Mouse (Mus musculus) kidney, postnatal 0 days (tissue): ENCODE data around the gene Phf21a. TPM values are rescaled to one million over a fixed set of nuclear protein-coding genes. Genes with fewer than 3 reads are reported as not detected.

Experiments
- ATAC-seq: fragments of 200-750 bp; cut with Nextera tagmentation; replicated peaks from 2 replicates; pipeline ENCODE4 v1.8.0; 2017; ENCODE audit warnings: low read depth, moderate number of reproducible peaks, moderate TSS enrichment, moderate library complexity; ENCODE audit not compliant: low FRiP score
- DNase-seq: peaks from one replicate; pipeline ENCODE4 v3.0.0-alpha.2; 2016; ENCODE audit warnings: low spot score
- H3K27ac ChIP-seq: fragments of 300-500 bp; sonication (generic); 2 replicates; pipeline ENCODE4 v1.5.1; 2014; ENCODE audit warnings: mild to moderate bottlenecking
- H3K27me3 ChIP-seq: fragments of 300-500 bp; sonication (generic); 2 replicates; pipeline ENCODE4 v1.6.1; 2014; ENCODE audit warnings: low read length, mixed read lengths; ENCODE audit not compliant: insufficient read depth
- H3K36me3 ChIP-seq: fragments of 300-500 bp; sonication (generic); 2 replicates; pipeline ENCODE4 v1.6.1; 2014; ENCODE audit warnings: low read length, mixed read lengths; ENCODE audit not compliant: insufficient read depth
- H3K4me1 ChIP-seq: fragments of 300-500 bp; sonication (generic); replicated peaks from 2 replicates; pipeline ENCODE4 v1.6.1; 2014; ENCODE audit warnings: antibody characterized with exemption, low read length, mixed read lengths; ENCODE audit not compliant: insufficient read depth
- H3K4me2 ChIP-seq: fragments of 300-500 bp; sonication (generic); 2 replicates; pipeline ENCODE4 v1.6.1; 2014; ENCODE audit warnings: mild to moderate bottlenecking, low read length, moderate library complexity, mixed read lengths
- H3K4me3 ChIP-seq: fragments of 300-500 bp; sonication (generic); replicated peaks from 2 replicates; pipeline ENCODE4 v1.5.1; 2014; ENCODE audit warnings: low read depth, low read length
- H3K9ac ChIP-seq: fragments of 300-500 bp; sonication (generic); 2 replicates; pipeline ENCODE4 v1.6.1; 2014; ENCODE audit warnings: low read depth, low read length
- H3K9me3 ChIP-seq: fragments of 300-500 bp; sonication (generic); replicated peaks from 2 replicates; pipeline ENCODE4 v1.6.1; 2016; ENCODE audit warnings: low read length, inconsistent platforms, mixed read lengths
- CTCF ChIP-seq: IDR thresholded peaks from 2 replicates; pipeline ENCODE4 v1.5.1; 2016; ENCODE audit warnings: antibody characterized with exemption, low read depth, mild to moderate bottlenecking, moderate library complexity
- WGBS: fragments of 180-500 bp; shearing (Covaris S2); extraction: QIAGEN DNeasy Blood & Tissue Kit; methylation state at CpG from one replicate; pipeline ENCODE4 v1.1.7; 2014; 5-methylcytosine and 5-hydroxymethylcytosine counted together
- polyA plus RNA-seq: library from polyadenylated mRNA; unstranded; fragments of >200 nt; fragmentation: Nextera tagmentation; extraction: Ambion mirVana; gene quantifications from 2 replicates; pipeline ENCODE4 v1.2.1, GENCODE M21; 2015

Gene Phf21a
- polyA plus RNA-seq, 1 experiment from 2014 or later = 18.6 TPM

GRCm38 (mm10) chr2:92198747-92199146 lies 105.8 kb downstream of the Phf21a start:
- H3K36me3 ChIP-seq = no peaks in the 10 kb centered on the region
- H3K9ac ChIP-seq = no peak overlapping the region
- H3K27ac ChIP-seq = no peak overlapping the region
- DNase-seq (no peak), ATAC-seq (no peak)
- H3K4me3 ChIP-seq = no peak overlapping the region
- WGBS = 66% methylated on average over 7 of the region's 7 CpGs
- 0 out of 2 replicates have a peak, but pooled peaks cover 4% of the 10 kb centered on the region for H3K4me1 ChIP-seq
- no peaks in the 10 kb centered on the region for H3K27me3 ChIP-seq
- H3K4me2 ChIP-seq = no peak overlapping the region
- no peak for TF ChIP-seq CTCF
- no peaks in the 10 kb centered on the region for H3K9me3 ChIP-seq

- no peak for TF ChIP-seq CTCF
- Histone ChIP-seq H3K27me3 (no peaks in the 10 kb centered on the region), H3K4me3 (no peak overlapping the region), H3K36me3 (no peaks in the 10 kb centered on the region), H3K4me2 (no peak overlapping the region), H3K27ac (no peak overlapping the region), H3K9me3 (no peaks in the 10 kb centered on the region), H3K4me1 (0 out of 2 replicates have a peak, but pooled peaks cover 4% of the 10 kb centered on the region), H3K9ac (no peak overlapping the region)
- DNase-seq (no peak), ATAC-seq (no peak)
- WGBS = 31% methylated on average over 10 of the region's 10 CpGs
These were observed 106.8 kb downstream of the Phf21a start for GRCm38 (mm10) chr2:92199562-92200286.

DNA sequence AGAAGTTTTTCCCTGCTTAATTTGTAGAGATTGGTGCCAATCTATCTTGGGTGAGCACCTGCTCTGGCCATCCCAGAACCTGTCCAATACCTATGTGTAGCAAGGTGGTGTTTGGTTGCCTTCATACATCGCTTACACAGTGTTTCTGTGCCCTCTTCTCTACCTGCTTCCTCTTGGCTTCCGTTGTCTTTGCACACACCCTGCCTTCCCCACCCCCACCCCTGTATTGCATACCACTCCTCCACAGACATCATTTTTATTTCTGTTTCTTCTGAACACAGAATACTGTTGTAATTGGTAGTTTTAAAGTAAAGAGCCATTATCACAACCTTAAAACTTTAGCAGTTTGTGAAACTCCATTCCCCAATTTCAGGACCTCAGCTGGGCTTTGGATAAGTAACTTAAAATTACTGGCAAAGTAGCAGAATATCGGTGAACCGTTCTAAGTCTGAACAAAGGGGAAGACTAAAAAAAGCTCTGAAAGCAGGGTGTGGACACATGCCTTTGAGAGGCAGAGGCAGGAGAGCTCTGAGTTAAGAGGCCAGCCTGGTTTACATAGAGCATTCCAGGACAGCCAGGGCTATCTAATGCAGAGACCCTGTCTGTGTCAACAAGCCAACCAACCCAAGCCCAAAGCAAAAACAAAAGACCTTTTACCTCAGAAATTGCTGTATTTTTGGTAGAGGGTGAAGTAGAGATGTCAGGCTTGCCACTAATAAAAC lies 109.6 kb downstream of the Phf21a start:
- 0 out of 2 replicates have a peak, but pooled peaks cover 4% of the 10 kb centered on the region for H3K4me1 ChIP-seq
- H3K36me3 ChIP-seq = no peaks in the 10 kb centered on the region
- no peaks in the 10 kb centered on the region for H3K9me3 ChIP-seq
- H3K27ac ChIP-seq = no peak overlapping the region
- no peak overlapping the region for H3K9ac ChIP-seq
- WGBS = 61% methylated on average over 4 of the region's 4 CpGs
- H3K27me3 ChIP-seq = no peaks in the 10 kb centered on the region
- H3K4me2 ChIP-seq = no peak overlapping the region
- ATAC-seq (no peak), DNase-seq (no peak)
- H3K4me3 ChIP-seq = no peak overlapping the region
- TF ChIP-seq CTCF = no peak

DNA sequence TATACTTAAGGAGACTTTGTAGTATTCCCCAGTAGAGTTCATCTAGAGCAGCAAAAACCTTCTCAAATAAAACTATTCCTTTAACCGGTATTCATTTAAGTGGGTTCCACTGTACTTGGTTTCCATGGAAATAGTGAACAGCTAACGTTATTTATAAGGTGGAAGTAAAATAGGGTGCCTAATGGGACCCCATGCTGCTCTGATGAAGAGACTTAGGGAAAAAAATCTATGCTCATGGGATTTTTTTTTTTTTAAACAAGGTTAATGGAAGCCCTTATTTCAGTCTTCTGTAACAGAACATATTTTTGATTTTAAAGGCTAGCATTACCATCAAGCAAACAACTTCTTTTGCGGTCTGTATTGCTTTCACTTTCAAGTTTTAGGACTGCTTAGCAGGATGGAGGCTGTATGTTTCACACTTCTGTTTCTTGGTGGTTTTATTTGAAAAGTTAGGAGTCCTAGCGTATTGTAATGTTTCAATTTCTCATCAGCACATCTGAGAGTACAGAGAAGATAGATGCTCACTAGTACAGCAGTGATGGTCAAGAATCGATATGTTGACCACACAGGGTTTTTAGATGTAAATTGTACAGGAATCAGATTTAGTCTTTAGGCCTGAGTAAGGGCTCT lies 112.2 kb downstream of the Phf21a start:
- Histone ChIP-seq H3K4me3 (no peak overlapping the region), H3K9ac (no peak overlapping the region), H3K36me3 (no peaks in the 10 kb centered on the region), H3K4me2 (no peak overlapping the region), H3K27ac (no peak overlapping the region), H3K9me3 (no peaks in the 10 kb centered on the region), H3K27me3 (no peaks in the 10 kb centered on the region), H3K4me1 (no peaks in the 10 kb centered on the region)
- ATAC-seq = no peak
- WGBS = 85% methylated on average over 5 of the region's 5 CpGs
- no peak for TF ChIP-seq CTCF
- DNase-seq = no peak

GRCm38 (mm10) chr2:92210409-92210808 lies 117.5 kb downstream of the Phf21a start:
- 0 out of 2 replicates have a peak, but pooled peaks cover 3% of the 10 kb centered on the region for H3K36me3 ChIP-seq
- no peaks in the 10 kb centered on the region for H3K4me1 ChIP-seq
- no peak overlapping the region for H3K4me3 ChIP-seq
- no peak for DNase-seq
- TF ChIP-seq CTCF = no peak
- 97% methylated on average over 1 of the region's 1 CpGs for WGBS
- no peaks in the 10 kb centered on the region for H3K9me3 ChIP-seq
- no peaks in the 10 kb centered on the region for H3K27me3 ChIP-seq
- H3K4me2 ChIP-seq = no peak overlapping the region
- H3K27ac ChIP-seq = no peak overlapping the region
- no peak overlapping the region for H3K9ac ChIP-seq
- ATAC-seq = no peak

GRCm38 (mm10) chr2:92221431-92221830 lies 128.5 kb downstream of the Phf21a start:
- Histone ChIP-seq H3K4me3 (no peak overlapping the region), H3K9ac (no peak overlapping the region), H3K27me3 (no peaks in the 10 kb centered on the region), H3K36me3 (peaks cover 20% of the 10 kb centered on the region; the same call in 1 of the 2 replicates), H3K9me3 (no peaks in the 10 kb centered on the region), H3K4me2 (no peak overlapping the region), H3K4me1 (no peaks in the 10 kb centered on the region), H3K27ac (no peak overlapping the region)
- ATAC-seq (no peak), DNase-seq (no peak)
- no peak for TF ChIP-seq CTCF
- 88% methylated on average over 6 of the region's 6 CpGs for WGBS
